Mouse (Mus musculus) thymus, postnatal 25 days (tissue): ENCODE results near the gene Rrm1.
"Not testable (repeated sequence)": the region's sequence is repeated elsewhere in the genome, so short reads cannot be mapped to it uniquely, and the experiment has no call there.

Source experiments
- DNase-seq: peaks from one replicate; pipeline ENCODE4 v3.0.0; 2022

Rrm1 gene

DNA sequence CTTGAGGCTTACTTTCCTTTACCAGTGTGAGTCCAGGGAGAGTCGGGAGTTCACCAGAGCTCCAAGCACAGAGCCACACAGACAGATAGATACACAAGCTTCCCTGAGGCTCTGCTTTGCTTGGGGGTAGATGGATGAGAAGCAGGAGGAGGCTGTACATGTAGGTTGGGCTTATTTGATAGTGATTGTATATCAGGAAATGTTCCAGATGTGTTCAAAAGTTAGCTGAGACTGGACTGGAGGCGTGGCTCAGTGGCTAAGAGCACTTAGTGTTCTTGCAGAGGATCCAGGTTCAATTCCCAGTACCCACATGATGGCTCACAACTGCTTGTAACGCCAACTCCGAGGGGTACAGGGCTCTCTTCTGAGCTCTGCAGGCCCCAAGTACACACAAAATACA lies 36.9 kb downstream of the Rrm1 start:
- no peak for DNase-seq

DNA sequence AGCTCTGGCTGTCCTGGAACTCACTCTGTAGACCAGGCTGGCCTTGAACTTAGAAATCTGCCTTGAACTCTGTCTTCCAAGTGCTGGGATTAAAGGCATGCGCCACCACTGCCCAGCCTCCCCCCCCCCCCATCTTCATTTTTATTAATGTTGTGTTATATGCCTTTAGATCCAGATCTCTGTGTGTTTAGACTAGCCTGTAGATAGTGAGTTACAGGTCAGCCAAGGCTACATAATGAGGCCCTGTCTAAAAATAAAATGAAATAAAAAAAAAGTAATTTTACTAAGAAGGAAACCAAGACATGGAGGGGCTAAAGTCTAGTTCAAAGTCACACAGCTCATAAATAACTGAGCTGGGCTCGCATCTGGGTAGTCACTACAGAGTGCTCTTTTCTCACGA lies 37.4 kb downstream of the Rrm1 start:
- no peak for DNase-seq

GRCm38 (mm10) chr7:102479368-102480078 lies 38.0 kb downstream of the Rrm1 start:
- no peak for DNase-seq

DNA sequence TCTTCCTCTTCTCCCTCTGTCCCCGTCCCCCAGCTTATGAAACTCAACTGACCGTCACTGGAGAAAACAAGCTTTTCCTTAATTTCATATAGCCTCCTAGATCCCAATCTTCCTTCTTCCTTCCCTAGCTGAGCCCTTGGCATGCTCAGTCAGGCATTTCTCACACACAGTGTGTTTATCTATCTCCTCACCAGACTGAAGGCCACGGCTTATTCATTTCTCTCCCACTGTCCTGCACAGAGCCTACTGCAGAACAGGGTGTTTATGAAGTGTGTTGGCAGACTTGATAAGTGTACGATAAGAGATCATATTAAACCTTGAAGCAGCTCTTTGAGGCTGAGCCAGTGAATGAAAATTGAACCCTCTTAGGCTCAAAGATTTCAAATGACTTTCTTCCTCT lies 39.3 kb downstream of the Rrm1 start:
- DNase-seq = no peak

DNA sequence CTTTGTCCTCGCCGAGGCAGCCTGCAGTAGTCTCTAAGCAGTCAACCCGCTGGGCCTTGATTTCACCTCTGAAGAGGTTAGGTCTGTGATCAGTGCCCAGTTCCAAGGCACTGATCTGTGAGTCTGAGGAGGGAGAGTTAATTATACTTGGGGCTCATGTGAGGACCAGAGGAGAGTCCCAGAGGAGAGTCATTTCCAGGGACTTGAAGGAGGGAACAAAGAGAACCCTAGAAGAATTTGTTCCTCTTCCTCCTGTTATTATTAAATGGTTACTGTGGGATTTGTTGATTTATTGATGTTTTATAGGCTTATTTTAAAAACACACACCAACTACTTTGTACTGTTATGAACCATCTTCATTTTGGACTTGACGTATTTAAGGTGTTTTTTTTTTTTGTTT lies 40.1 kb downstream of the Rrm1 start, which contains the start of gene Olfr543:
Gene Olfr543 (minus strand): TSS at position 101 of the 400 bp plus-strand sequence.
- DNase-seq = no peak

GRCm38 (mm10) chr7:102483665-102484064 lies 42.2 kb downstream of the Rrm1 start:
- no peak for DNase-seq

DNA sequence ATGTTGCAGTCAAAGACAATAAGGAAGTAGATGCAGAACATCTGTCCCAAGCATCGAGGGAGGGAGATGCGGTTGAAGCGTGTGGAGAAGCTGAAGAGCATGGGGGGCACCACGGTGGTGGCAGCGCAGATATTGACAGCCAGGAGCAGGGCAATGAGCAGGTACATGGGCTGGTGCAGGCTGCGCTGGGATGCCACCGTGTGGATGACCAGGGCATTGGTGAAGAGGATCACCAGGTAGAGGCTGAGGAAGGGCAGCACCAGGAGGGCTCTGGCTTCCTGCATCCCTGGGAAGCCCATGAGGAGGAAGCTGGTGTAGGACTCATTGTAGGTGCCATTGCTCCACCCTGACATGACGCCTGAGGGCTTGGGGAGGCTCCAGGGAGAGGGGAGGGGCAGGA lies 43.3 kb downstream of the Rrm1 start:
- DNase-seq = not testable (repeated sequence)

DNA sequence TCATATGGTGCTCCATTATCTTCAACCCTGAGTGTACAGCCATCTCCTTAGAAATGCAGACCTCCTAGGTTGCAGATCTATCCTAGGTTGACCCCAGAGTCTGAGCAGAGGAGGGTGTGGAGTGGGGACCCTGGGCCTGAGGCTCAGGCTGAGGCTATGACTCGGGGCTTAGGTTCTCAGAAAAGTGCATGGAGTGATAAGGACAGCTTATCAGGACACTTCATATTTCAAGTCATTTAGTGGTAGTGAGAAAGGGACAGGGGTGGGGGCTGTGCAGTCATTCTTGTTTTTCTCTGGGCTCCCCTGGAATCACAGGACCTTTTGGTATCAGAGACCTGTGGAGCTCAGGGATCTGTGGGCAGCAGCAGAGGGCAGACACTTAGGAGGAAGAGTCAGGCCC lies 44.6 kb downstream of the Rrm1 start:
- DNase-seq = no peak

DNA sequence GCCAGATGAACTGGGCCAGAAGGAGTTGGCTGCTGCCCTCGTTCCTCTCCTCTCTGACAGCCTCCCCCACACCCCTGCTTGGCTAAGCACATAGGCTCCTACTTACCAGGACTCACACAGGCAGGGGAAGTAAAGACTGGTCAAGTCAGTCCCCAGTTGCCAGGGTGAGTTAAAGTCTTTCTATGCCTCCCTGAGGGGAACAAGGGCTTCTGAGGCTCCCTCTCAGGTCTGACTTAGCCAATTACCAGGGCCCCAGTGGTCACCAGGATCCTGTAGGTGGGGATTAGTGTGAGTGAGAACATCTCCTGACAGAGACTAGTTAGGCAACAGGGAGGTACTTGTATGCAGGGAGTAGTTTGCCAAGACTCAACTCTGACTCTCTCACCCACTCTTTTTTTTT lies 46.7 kb downstream of the Rrm1 start, which contains the start of gene Olfr544:
Gene Olfr544 (minus strand): TSS at position 153 of the 400 bp plus-strand sequence.
- no peak for DNase-seq

- not testable (repeated sequence) for DNase-seq
These were observed 52.9 kb downstream of the Rrm1 start for GRCm38 (mm10) chr7:102494416-102494815.

DNA sequence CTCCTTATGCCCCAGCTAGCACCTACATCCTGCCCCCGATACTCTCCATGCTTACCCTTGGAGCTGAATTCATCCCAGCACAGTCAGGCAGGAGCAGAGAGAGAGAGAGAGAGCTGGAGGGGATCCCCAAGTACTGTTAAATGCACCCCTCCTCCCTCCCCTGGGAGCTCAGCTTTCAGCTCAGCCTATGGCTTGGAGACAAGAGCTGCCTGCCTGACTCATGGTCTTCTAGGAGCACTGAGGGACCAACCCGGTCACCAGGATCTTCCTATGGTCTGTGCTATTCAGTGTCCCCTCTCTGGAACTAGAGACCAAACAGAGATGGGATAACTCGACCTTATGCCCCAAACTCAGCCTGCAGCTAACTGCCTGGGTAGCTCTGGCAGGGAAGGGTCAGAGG lies 58.0 kb downstream of the Rrm1 start, which contains the start of gene Olfr545:
Gene Olfr545 (minus strand): TSS at position 101 of the 400 bp plus-strand sequence.
- no peak for DNase-seq

DNA sequence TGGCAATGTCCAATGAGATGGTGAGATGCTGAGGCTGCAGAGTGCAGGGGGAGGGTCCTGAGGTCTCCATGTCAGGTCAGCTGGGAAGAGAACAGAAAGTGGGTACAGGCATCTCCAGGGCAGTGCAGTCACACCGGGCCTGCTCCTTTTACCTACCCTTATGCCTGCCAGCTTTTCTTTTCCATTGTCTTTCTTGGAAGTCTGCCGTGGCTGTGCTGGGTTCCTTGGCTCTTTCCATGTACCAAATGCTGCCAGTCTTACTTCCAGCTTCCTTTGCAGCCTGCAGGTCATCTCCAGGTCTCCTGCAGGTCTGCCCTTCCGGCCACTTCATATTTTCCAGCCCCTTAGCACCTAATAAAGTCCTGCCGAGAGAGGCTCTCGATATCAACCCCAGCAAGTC lies 60.5 kb downstream of the Rrm1 start:
- DNase-seq = no peak

GRCm38 (mm10) chr7:102506848-102507247 lies 65.4 kb downstream of the Rrm1 start:
- peak; percentile 73 for DNase-seq

- no peak for DNase-seq
These were observed 66.6 kb downstream of the Rrm1 start for GRCm38 (mm10) chr7:102508066-102508465.

DNA sequence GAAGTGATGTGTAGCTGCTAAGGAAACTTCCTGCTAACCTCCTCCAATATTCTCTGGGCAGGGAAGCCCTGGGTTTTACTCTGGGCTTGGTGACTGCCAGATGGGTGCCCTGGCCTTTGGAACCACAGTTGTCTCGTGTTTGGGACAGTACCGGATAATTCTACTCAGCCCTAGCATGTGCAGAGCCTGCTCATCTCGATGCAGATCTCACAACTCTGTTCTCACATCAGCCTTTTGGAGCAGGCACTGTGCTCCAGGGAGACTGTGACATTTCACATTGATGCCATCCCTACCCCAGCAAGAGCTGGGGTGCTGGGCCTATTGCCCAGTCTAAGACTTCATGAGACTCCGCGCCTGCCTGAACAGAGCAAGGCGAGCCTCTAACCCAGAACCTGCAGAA lies 67.2 kb downstream of the Rrm1 start:
- no peak for DNase-seq

DNA sequence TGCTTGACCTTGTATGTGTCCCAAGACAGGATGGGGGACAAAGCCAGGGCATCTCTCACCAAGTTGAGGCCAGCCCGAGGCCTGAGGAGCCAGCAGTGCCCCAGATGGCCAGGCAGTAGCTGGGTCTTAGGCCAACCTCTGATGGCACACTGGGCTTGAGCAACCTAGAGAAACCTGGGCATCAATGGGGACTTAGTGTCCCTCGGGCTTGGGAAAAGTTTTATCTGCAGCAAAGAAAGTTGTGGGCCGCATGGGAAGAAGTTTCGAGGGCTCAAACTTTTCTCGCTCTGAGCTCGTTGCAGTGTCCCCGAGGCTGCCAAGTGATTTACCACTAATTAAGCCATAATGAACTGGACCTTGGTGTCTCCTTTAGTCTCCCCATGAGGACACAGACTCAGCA lies 68.2 kb downstream of the Rrm1 start:
- DNase-seq = no peak

- no peak for DNase-seq
These were observed 70.4 kb downstream of the Rrm1 start for GRCm38 (mm10) chr7:102511927-102512326.

- DNase-seq = peak; percentile 88
These were observed 71.4 kb downstream of the Rrm1 start for GRCm38 (mm10) chr7:102512814-102513435.

DNA sequence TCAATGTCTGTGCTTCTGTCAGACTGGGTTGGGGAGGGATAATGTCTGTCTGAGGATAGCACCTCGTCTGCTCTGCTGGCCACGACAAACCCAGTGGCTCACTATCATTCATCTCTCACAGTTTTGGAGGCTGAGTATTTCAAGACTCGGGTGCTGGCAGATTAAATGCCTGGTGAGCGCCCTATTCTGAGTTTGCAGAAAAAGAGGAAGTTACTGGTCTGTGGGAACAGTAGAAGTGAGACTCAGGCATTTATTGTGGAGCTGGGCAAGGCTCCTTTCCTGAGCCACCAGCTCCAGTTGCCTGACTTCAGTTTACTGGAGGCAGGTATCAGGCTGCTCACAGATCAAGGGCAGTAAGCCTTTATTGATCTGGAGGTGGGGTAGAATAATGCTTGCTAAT lies 72.6 kb downstream of the Rrm1 start:
- no peak for DNase-seq

DNA sequence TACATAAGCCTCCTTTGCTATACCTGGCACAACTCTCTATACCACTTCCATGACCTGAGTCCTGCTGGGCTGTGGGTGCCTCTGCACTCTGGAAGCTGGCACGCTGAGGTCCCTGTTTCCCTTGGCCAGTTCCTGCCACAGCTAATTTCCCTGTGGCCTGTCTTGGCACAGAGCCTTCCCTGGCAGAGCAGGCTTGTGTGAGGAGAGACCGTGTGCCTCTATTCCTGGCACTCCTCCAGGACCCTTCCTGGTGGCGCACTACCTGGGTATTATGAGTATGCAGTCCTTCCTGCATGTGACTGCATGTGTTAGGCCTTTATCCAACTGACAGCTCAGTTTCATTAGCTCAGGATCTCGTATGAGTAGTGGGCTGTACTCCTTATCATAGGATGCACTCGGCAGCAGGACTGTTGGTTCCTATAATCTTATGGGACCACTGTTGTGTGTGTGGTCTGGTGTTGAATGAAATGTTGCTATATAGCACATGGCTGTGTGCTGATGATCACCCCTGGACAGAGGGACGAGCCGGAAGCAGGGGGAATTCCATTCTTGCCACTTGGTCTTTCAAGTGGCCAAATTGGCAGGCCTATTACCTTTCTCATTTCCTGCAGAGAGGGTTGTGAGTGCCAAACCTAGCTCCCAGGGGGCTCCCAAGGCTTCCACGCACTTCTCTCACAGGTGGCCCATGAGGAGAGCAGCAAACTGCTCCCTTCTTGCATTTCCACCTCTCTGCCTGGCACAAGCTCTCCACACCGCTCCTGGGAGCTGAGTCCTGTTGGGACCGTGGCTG lies 75.0 kb downstream of the Rrm1 start:
- DNase-seq = no peak

DNA sequence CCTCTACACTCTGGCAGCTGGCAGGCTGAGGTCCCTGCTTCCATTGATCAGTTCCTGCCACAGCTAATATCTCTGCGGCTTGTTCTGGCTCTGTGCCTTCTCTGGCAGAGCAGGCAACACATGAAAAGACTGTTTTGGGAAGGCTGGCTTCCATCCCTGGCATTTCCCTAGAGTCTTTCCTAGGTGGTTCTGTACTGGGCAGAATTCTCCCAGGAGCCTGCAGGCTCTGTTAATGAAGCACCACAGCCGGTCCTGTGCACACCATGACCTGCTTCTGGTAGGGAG lies 75.5 kb downstream of the Rrm1 start:
- no peak for DNase-seq
